Mouse (Mus musculus) liver, adult 2 months (tissue): ENCODE results near the gene Ric3. TPM values are rescaled to one million over a fixed set of nuclear protein-coding genes. Genes with fewer than 3 reads are reported as not detected.

Source experiments
- DNase-seq: peaks from one replicate; pipeline ENCODE4 v3.0.0-alpha.2; 2011; ENCODE audit warnings: low read depth, low spot score; ENCODE audit errors: extremely low read depth
- H3K27ac ChIP-seq: fragments of 200-500 bp; replicated peaks from 2 replicates; pipeline ENCODE4 v1.5.1; 2012; ENCODE audit warnings: low read depth, mild to moderate bottlenecking, control low read depth, inconsistent platforms, low read length; ENCODE audit not compliant: insufficient read depth
- H3K27me3 ChIP-seq: fragments of 200-500 bp; 2 replicates; pipeline ENCODE4 v1.6.1; 2012; ENCODE audit warnings: mild to moderate bottlenecking, moderate library complexity, low read length, inconsistent platforms; ENCODE audit not compliant: control insufficient read depth, insufficient read depth
- H3K36me3 ChIP-seq: fragments of 200-500 bp; 2 replicates; pipeline ENCODE4 v1.6.1; 2012; ENCODE audit warnings: low read length, inconsistent platforms; ENCODE audit not compliant: control insufficient read depth, insufficient read depth
- H3K4me1 ChIP-seq: fragments of 200-500 bp; 2 replicates; pipeline ENCODE4 v1.6.1; 2011; ENCODE audit warnings: low read length; ENCODE audit not compliant: control insufficient read depth, insufficient read depth
- H3K4me3 ChIP-seq: fragments of 200-500 bp; 2 replicates; pipeline ENCODE4 v1.5.1; 2011; ENCODE audit warnings: low read depth, mild to moderate bottlenecking, control low read depth, low read length, moderate library complexity; ENCODE audit not compliant: insufficient read depth
- H3K79me2 ChIP-seq: fragments of 200-500 bp; 2 replicates; pipeline ENCODE4 v1.6.1; 2012; ENCODE audit warnings: inconsistent platforms, mild to moderate bottlenecking, low read length, moderate library complexity; ENCODE audit not compliant: control insufficient read depth, insufficient read depth
- H3K9ac ChIP-seq: fragments of 200-500 bp; 2 replicates; pipeline ENCODE4 v1.6.1; 2012; ENCODE audit warnings: low read depth, mild to moderate bottlenecking, control low read depth, inconsistent platforms, low read length
- CTCF ChIP-seq: fragments of 200-500 bp; IDR thresholded peaks from 2 replicates; pipeline ENCODE4 v1.5.1; 2011; ENCODE audit warnings: low read depth, low read length, control low read depth
- POLR2A ChIP-seq: fragments of 200-500 bp; IDR thresholded peaks from 2 replicates; pipeline ENCODE4 v1.6.1; 2011; ENCODE audit warnings: low read length, control low read depth; ENCODE audit not compliant: insufficient read depth; ENCODE audit errors: extremely low read depth
- WGBS: fragments of 180-500 bp; shearing (Covaris S2); methylation state at CpG from one replicate; pipeline ENCODE4 v1.1.7; 2018; 5-methylcytosine and 5-hydroxymethylcytosine counted together
- polyA plus RNA-seq: library from polyadenylated mRNA; depleted of rRNA; stranded (reverse); fragments of >200 nt; gene quantifications from 2 replicates; pipeline ENCODE4 v1.2.3, GENCODE M21; 2012
- total RNA-seq: library from RNA; depleted of rRNA; stranded (reverse); fragments of >200 nt; gene quantifications from 2 replicates; pipeline ENCODE4 v1.2.3, GENCODE M21; 2014

The Ric3 gene
- total and polyA plus RNA-seq, 2 experiments: 0.17 to 0.92 TPM

- Histone ChIP-seq H3K9ac (no peak overlapping the region), H3K27me3 (no peaks in the 10 kb centered on the region), H3K27ac (no peak overlapping the region), H3K79me2 (no peaks in the 10 kb centered on the region), H3K4me1 (no peaks in the 10 kb centered on the region), H3K36me3 (no peaks in the 10 kb centered on the region), H3K4me3 (no peak overlapping the region)
- TF ChIP-seq CTCF: no peak
- TF ChIP-seq POLR2A: no peak
- DNase-seq: no peak
- 31% methylated on average over 1 of the region's 1 CpGs for WGBS
Observed at GRCm38 (mm10) chr7:109038987-109039386, 44.1 kb downstream of the Ric3 start.

- Histone ChIP-seq H3K4me1 (no peaks in the 10 kb centered on the region), H3K36me3 (no peaks in the 10 kb centered on the region), H3K27me3 (no peaks in the 10 kb centered on the region), H3K9ac (no peak overlapping the region), H3K79me2 (no peaks in the 10 kb centered on the region), H3K4me3 (no peak overlapping the region), H3K27ac (no peak overlapping the region)
- DNase-seq: no peak
- no peak for TF ChIP-seq POLR2A
- no peak for TF ChIP-seq CTCF
- 69% methylated on average over 8 of the region's 8 CpGs for WGBS
Observed at GRCm38 (mm10) chr7:109038121-109038735, 44.9 kb downstream of the Ric3 start.

- Histone ChIP-seq H3K79me2 (no peaks in the 10 kb centered on the region), H3K9ac (no peak overlapping the region), H3K36me3 (no peaks in the 10 kb centered on the region), H3K4me1 (no peaks in the 10 kb centered on the region), H3K27ac (no peak overlapping the region), H3K4me3 (no peak overlapping the region), H3K27me3 (no peaks in the 10 kb centered on the region)
- TF ChIP-seq CTCF: no peak
- no peak for TF ChIP-seq POLR2A
- WGBS: 75% methylated on average over 2 of the region's 2 CpGs
- DNase-seq: no peak
Observed at GRCm38 (mm10) chr7:109032054-109032453, 51.1 kb downstream of the Ric3 start.

- no peak overlapping the region for H3K27ac ChIP-seq
- no peak overlapping the region for H3K9ac ChIP-seq
- H3K4me1 ChIP-seq: no peaks in the 10 kb centered on the region
- 70% methylated on average over 3 of the region's 3 CpGs for WGBS
- TF ChIP-seq POLR2A (no peak), CTCF (no peak)
- H3K36me3 ChIP-seq: no peaks in the 10 kb centered on the region
- DNase-seq: no peak
- no peaks in the 10 kb centered on the region for H3K27me3 ChIP-seq
- H3K4me3 ChIP-seq: no peak overlapping the region
- H3K79me2 ChIP-seq: no peaks in the 10 kb centered on the region
Observed at GRCm38 (mm10) chr7:109031331-109031730, 51.8 kb downstream of the Ric3 start.

- DNase-seq: no peak
- Histone ChIP-seq H3K27me3 (no peaks in the 10 kb centered on the region), H3K36me3 (no peaks in the 10 kb centered on the region), H3K79me2 (no peaks in the 10 kb centered on the region), H3K4me3 (no peak overlapping the region), H3K27ac (no peak overlapping the region), H3K4me1 (no peaks in the 10 kb centered on the region), H3K9ac (no peak overlapping the region)
- no peak for TF ChIP-seq POLR2A
- no peak for TF ChIP-seq CTCF
- WGBS: 77% methylated on average over 6 of the region's 6 CpGs
Observed at GRCm38 (mm10) chr7:109029961-109030465, 53.1 kb downstream of the Ric3 start.

GRCm38 (mm10) chr7:109028204-109028603, 54.9 kb downstream of the Ric3 start:
- peak; percentile 46 for DNase-seq
- Histone ChIP-seq H3K79me2 (no peaks in the 10 kb centered on the region), H3K4me3 (no peak overlapping the region), H3K36me3 (no peaks in the 10 kb centered on the region), H3K27ac (no peak overlapping the region), H3K4me1 (no peaks in the 10 kb centered on the region), H3K9ac (no peak overlapping the region), H3K27me3 (no peaks in the 10 kb centered on the region)
- TF ChIP-seq CTCF (peak; percentile 54), POLR2A (no peak)
- WGBS: 28% methylated on average over 6 of the region's 6 CpGs
